Mouse (Mus musculus): ENCODE results near the gene Gm17657. TPM values are rescaled to one million over a fixed set of nuclear protein-coding genes. Genes with fewer than 3 reads are reported as not detected.

Gm17657 gene
- polyA plus RNA-seq, 1 experiment, result not detected

- 88% methylated on average over 6 of the region's 6 CpGs for WGBS
- no peak for DNase-seq
- Histone ChIP-seq H3K27ac (ENCODE audit: insufficient read depth, low read depth, low read length) (no peak overlapping the region), H3K4me1 (ENCODE audit: control insufficient read depth, insufficient read depth, low read length) (peaks cover under 1% of the 10 kb centered on the region; the same call in 1 of the 2 replicates), H3K4me3 (ENCODE audit: insufficient read depth, low read depth, low read length) (no peak overlapping the region), H3K27me3 (replicated peaks; ENCODE audit: control insufficient read depth, insufficient read depth, low read length) (no peaks in the 10 kb centered on the region), H3K36me3 (ENCODE audit: control insufficient read depth, insufficient read depth, low read length) (no peaks in the 10 kb centered on the region)
- TF ChIP-seq POLR2A (IDR thresholded peaks at IDR 0.05; ENCODE audit: low read depth, low read length) (no peak), CTCF (conservative IDR thresholded peaks at IDR 0.05; ENCODE audit: insufficient read depth, insufficient read length, low read depth, low read length) (no peak)
Observed at GRCm38 (mm10) chr17:29585446-29585845, 36.0 kb upstream of the Gm17657 start.

- H3K4me1 ChIP-seq (ENCODE audit: control insufficient read depth, insufficient read depth, low read length), result peaks cover 6% of the 10 kb centered on the region; the same call in 1 of the 2 replicates
- 88% methylated on average over 3 of the region's 3 CpGs for WGBS
- TF ChIP-seq CTCF (conservative IDR thresholded peaks at IDR 0.05; ENCODE audit: insufficient read depth, insufficient read length, low read depth, low read length), result no peak
- no peak for TF ChIP-seq POLR2A (IDR thresholded peaks at IDR 0.05; ENCODE audit: low read depth, low read length)
- no peaks in the 10 kb centered on the region for H3K36me3 ChIP-seq (ENCODE audit: control insufficient read depth, insufficient read depth, low read length)
- no peak overlapping the region for H3K27ac ChIP-seq (ENCODE audit: insufficient read depth, low read depth, low read length)
- H3K4me3 ChIP-seq (ENCODE audit: insufficient read depth, low read depth, low read length), result no peak overlapping the region
- H3K27me3 ChIP-seq (replicated peaks; ENCODE audit: control insufficient read depth, insufficient read depth, low read length), result no peaks in the 10 kb centered on the region
- no peak for DNase-seq
Observed at GRCm38 (mm10) chr17:29584737-29585136, 35.3 kb upstream of the Gm17657 start.

GRCm38 (mm10) chr17:29584306-29584705 lies 34.9 kb upstream of the Gm17657 start:
- no peak for DNase-seq
- WGBS, result 83% methylated on average over 5 of the region's 5 CpGs
- no peaks in the 10 kb centered on the region for H3K36me3 ChIP-seq (ENCODE audit: control insufficient read depth, insufficient read depth, low read length)
- peaks cover 6% of the 10 kb centered on the region; the same call in 1 of the 2 replicates for H3K4me1 ChIP-seq (ENCODE audit: control insufficient read depth, insufficient read depth, low read length)
- H3K27ac ChIP-seq (ENCODE audit: insufficient read depth, low read depth, low read length), result no peak overlapping the region
- H3K27me3 ChIP-seq (replicated peaks; ENCODE audit: control insufficient read depth, insufficient read depth, low read length), result no peaks in the 10 kb centered on the region
- TF ChIP-seq CTCF (conservative IDR thresholded peaks at IDR 0.05; ENCODE audit: insufficient read depth, insufficient read length, low read depth, low read length) (no peak), POLR2A (IDR thresholded peaks at IDR 0.05; ENCODE audit: low read depth, low read length) (no peak)
- no peak overlapping the region for H3K4me3 ChIP-seq (ENCODE audit: insufficient read depth, low read depth, low read length)

GRCm38 (mm10) chr17:29583569-29583968 lies 34.1 kb upstream of the Gm17657 start:
- no peak overlapping the region for H3K4me3 ChIP-seq (ENCODE audit: insufficient read depth, low read depth, low read length)
- H3K36me3 ChIP-seq (ENCODE audit: control insufficient read depth, insufficient read depth, low read length), result no peaks in the 10 kb centered on the region
- H3K27ac ChIP-seq (ENCODE audit: insufficient read depth, low read depth, low read length), result no peak overlapping the region
- no peaks in the 10 kb centered on the region for H3K27me3 ChIP-seq (replicated peaks; ENCODE audit: control insufficient read depth, insufficient read depth, low read length)
- TF ChIP-seq CTCF (conservative IDR thresholded peaks at IDR 0.05; ENCODE audit: insufficient read depth, insufficient read length, low read depth, low read length) (no peak), POLR2A (IDR thresholded peaks at IDR 0.05; ENCODE audit: low read depth, low read length) (no peak)
- H3K4me1 ChIP-seq (ENCODE audit: control insufficient read depth, insufficient read depth, low read length), result peaks cover 12% of the 10 kb centered on the region; the same call in 1 of the 2 replicates
- DNase-seq, result no peak
- 88% methylated on average over 5 of the region's 5 CpGs for WGBS

- Histone ChIP-seq H3K27me3 (replicated peaks; ENCODE audit: control insufficient read depth, insufficient read depth, low read length) (no peaks in the 10 kb centered on the region), H3K36me3 (ENCODE audit: control insufficient read depth, insufficient read depth, low read length) (no peaks in the 10 kb centered on the region)
- WGBS, result 69% methylated on average over 4 of the region's 4 CpGs
Observed at GRCm38 (mm10) chr17:29579579-29580126, 30.2 kb upstream of the Gm17657 start.

GRCm38 (mm10) chr17:29569831-29570230 lies 20.4 kb upstream of the Gm17657 start:
- Histone ChIP-seq H3K27ac (ENCODE audit: insufficient read depth, low read depth, low read length) (no peak overlapping the region), H3K27me3 (replicated peaks; ENCODE audit: control insufficient read depth, insufficient read depth, low read length) (no peaks in the 10 kb centered on the region), H3K4me3 (ENCODE audit: insufficient read depth, low read depth, low read length) (no peak overlapping the region), H3K36me3 (ENCODE audit: control insufficient read depth, insufficient read depth, low read length) (peaks cover 1% of the 10 kb centered on the region; the same call in 1 of the 2 replicates), H3K4me1 (ENCODE audit: control insufficient read depth, insufficient read depth, low read length) (no peaks in the 10 kb centered on the region; the same call in 1 of the 2 replicates)
- WGBS, result 86% methylated on average over 6 of the region's 6 CpGs
- TF ChIP-seq CTCF (conservative IDR thresholded peaks at IDR 0.05; ENCODE audit: insufficient read depth, insufficient read length, low read depth, low read length), result no peak
- no peak for TF ChIP-seq POLR2A (IDR thresholded peaks at IDR 0.05; ENCODE audit: low read depth, low read length)
- no peak for DNase-seq

More at GRCm38 (mm10) chr17:29579579-29580126, 30.2 kb upstream of the Gm17657 start:
- TF ChIP-seq POLR2A (IDR thresholded peaks at IDR 0.05; ENCODE audit: low read depth, low read length) (no peak), CTCF (conservative IDR thresholded peaks at IDR 0.05; ENCODE audit: insufficient read depth, insufficient read length, low read depth, low read length) (no peak)
- H3K27ac ChIP-seq (ENCODE audit: insufficient read depth, low read depth, low read length), result peak overlapping the region; percentile 95
- DNase-seq, result peak; percentile 85
- peaks cover 16% of the 10 kb centered on the region; the same call in 1 of the 2 replicates for H3K4me1 ChIP-seq (ENCODE audit: control insufficient read depth, insufficient read depth, low read length)
- no peak overlapping the region for H3K4me3 ChIP-seq (ENCODE audit: insufficient read depth, low read depth, low read length)

- Histone ChIP-seq H3K27me3 (replicated peaks; ENCODE audit: control insufficient read depth, insufficient read depth, low read length) (no peaks in the 10 kb centered on the region), H3K4me1 (ENCODE audit: control insufficient read depth, insufficient read depth, low read length) (no peaks in the 10 kb centered on the region; the same call in 1 of the 2 replicates), H3K4me3 (ENCODE audit: insufficient read depth, low read depth, low read length) (no peak overlapping the region), H3K27ac (ENCODE audit: insufficient read depth, low read depth, low read length) (no peak overlapping the region), H3K36me3 (ENCODE audit: control insufficient read depth, insufficient read depth, low read length) (peaks cover 1% of the 10 kb centered on the region; the same call in 1 of the 2 replicates)
- TF ChIP-seq CTCF (conservative IDR thresholded peaks at IDR 0.05; ENCODE audit: insufficient read depth, insufficient read length, low read depth, low read length) (no peak), POLR2A (IDR thresholded peaks at IDR 0.05; ENCODE audit: low read depth, low read length) (no peak)
- peak; percentile 49 for DNase-seq
- 62% methylated on average over 15 of the region's 15 CpGs for WGBS
Observed at GRCm38 (mm10) chr17:29568435-29568834, 19.0 kb upstream of the Gm17657 start.

Data from kidney, adult 2 months (tissue).